Mouse (Mus musculus) ovary, postnatal 10 days (tissue): ENCODE data around the gene Pappa.

Experiments used
- DNase-seq: peaks from one replicate; pipeline ENCODE4 v3.0.0; 2022; ENCODE audit warnings: low spot score

The Pappa gene

DNA sequence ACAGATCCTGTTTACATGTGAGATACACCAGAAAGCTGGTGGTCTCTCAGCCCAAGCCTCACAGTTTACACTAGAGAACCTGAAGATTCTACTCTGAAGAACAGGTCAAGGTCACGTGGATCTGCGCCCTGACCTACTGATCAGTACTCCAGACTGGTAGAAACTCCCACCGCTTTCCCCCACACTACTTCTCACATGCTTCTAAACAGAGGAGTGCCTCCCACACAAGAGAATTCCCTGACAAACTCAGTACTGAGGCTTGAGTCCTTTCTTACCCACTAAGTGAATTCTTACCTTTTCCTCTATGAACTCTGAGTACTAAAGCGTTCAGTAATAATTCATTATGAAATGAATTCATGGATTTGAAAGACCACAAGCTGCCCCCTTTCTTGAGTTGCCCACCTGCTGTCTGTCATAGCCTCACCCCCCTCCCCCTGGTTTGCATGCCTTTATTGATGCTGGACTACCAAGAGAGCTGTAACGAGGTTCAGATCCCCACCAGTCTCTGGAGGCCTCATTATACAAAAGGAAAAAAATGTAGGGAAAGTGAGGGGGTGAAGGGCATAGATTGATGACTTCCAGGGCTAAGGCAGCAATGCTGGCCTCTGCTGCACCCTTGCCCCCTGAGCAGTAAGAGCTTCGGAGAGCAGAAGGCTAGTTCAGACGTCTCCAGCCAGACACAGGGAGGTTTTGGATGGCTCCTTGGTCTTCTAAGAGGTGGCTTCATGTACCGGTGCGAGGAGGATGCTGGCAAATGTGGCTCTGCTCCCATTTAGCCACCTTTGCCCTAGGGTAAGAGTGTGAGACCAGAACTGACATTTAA, 204.7 kb downstream of the Pappa start:
- no peak for DNase-seq

DNA sequence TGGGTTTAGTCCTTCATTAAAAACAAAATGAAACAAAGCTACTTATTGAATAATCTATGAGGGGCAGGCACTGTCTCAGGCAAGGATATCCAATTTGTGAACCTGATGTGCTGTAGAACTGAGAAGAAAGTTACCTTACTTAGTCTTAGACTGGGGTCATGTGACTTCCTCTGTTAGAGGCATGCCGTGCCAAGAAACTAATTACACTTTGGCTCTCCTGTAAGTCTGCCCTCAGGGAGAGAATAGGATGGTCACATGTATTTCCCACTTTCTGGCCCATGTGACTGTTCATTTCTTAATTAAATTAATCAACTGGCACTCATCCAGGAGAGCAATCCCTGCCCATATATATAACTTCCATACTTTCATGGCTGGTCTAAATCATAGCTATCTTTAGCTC, 209.7 kb downstream of the Pappa start:
- no peak for DNase-seq

DNA sequence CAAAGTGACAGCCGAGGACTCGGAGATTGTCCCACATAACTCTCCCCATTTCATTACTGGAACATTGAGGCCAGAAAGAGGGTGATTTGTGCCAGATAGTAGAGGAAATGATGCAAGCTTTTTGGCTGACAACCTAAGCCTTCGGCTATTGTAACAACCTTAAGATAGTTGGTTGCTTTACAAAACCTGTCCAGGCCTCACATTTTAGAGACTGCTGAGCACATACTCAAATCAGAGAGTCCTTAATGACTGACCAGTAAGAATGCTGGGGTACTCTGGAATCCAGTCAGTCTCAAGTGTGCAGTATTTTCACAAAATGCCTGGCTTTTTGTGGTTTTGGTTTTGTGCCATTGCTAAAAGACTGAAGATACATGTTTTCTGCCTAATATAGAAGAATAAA, 217.8 kb downstream of the Pappa start:
- no peak for DNase-seq

DNA sequence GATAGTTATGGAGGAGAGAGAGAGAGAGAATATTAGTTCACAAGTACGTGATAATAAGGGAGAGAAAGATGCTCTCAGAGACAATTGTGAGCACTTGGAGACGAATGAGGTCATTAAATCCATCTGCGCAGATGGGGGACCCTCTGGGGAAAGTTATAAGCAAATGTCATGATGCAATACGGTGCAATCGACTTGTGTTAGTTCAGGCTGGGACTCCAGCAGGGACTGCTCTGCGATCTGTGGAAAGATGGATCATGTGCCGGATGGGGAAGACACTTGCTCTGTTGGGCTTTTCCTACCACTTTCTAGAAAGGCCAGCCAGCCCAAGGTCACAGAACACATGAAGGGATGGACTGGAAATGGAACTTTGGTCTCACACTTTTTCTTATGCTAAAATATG, 226.5 kb downstream of the Pappa start:
- DNase-seq: no peak

DNA sequence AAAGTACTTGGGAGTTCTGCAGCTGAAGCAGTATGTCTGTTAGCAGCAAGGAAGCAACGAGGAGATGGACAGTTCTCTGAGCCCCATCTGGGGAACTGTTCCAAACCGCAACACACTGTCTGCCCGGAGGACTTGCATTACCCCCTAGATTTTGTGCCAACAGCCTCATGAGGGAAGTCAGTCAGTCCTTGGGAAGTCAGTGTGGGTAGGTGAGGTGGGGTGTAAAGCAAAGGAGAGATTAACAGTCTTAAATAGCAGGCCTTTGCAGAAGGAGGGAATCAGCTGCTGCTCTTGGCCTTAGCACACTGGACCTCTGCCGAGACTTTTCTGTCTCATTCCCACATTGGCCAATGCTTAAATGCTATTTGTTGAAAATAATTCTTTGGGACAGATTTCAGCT, 230.6 kb downstream of the Pappa start:
- DNase-seq: peak; percentile 2

DNA sequence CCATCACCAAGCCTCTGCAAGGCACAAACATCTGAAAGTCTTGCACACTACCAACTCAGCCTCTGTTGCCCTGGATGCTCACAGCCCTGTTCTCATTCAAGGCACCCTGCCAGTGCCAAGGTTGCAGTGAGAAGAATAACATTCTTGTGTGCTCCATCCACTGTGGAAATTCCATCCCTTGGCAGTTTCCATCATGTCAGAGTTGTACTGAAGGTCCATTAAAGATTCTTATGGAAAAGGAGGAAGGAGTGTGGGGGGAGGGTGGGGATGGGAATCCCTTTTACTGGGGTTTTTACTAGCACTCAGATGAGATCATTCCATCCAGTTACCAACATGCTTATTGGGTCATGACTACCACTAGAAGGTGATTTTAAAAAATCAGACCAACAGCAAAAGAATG, 243.2 kb downstream of the Pappa start:
- DNase-seq: no peak

DNA sequence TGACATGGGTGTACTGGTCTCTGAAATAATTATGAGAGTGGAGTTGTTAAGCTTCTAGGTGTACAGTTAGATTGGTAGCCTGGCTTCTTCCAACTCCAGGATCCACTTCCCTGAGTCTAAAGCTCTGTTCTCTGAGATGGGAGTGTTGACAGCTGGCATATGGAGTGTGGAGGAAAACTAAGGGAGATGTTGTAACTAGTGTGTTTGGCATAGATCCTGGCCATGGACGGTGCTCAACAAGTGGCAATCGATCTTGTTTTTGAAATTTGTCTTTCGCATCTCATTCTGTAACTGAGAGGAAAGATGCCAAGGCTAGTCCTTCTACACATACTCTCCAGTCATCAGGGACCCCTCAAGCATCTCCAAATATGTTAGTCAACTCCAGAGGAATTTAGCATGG, 248.8 kb downstream of the Pappa start:
- no peak for DNase-seq

DNA sequence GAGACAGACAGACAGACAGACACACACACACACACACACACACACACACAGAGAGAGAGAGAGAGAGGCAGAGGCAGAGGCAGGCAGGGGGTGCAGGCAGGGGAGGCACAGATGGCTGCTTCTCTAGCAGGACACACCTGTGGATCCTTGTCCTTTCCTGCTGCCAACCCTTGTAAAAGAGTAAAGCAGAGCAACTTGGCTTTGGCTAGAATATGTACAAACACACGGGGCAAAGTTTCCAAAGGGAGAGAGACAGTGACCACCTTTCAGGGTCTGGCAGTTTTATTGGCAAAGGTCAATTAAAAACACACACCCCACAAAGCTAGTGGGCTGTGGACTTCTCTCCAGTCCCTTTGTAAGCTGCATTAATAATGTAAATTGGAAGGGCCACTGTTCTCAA, 249.9 kb downstream of the Pappa start:
- no peak for DNase-seq

DNA sequence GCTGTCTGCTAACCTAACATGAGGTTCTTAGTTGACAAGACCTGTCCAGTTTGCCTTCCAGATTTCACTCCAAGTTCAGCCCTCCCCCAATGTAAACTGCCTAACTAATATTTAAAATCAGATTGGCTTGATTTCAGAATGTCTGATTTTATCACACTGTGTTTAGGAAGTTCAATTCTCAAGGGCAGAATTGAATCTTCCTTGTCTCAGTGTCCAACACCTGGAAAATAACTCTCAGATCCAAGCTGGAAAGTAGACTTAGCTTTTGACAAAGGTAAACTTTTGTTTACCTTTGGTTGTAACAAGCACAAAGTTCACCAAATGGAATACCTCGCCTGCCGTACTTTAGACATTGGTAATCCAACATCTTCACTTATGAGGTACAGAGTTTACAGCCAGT, 252.6 kb downstream of the Pappa start:
- no peak for DNase-seq

DNA sequence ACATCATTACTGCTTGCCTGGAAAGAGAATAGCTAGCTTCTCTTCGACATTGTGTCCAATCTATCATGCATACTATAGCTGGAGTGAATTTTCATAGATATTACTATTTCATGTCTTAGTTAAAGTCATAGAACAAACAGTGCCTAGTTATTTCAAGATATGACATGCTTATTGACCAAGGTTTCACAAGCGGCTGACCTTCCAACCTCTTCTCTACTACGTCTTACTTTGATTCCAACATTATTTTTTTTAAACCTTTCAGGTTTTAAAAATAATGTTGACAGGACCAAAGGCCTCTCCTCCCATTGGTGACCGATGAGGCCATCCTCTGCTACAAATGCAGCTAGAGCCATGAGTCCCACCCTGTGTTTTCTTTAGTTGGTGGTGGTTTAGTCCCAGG, 255.5 kb downstream of the Pappa start:
- DNase-seq: no peak

DNA sequence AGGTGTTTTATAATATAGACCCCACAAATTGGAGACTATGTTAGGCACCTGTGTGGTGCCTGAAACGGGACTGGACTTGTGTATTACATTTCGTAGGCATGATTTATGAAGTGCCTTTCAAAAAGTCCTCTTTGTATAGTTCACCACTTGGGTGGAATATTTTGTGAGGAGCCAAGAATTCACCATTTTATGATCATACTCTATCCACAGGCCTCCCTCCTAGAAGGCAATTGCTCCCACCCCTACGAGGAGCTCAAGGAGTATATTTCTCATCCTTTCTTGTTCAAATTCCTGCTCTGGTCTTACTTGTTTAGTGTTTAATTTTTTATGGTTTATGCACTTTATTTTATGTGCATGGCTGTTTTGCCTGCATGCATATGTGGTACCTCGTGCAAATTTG, 259.1 kb downstream of the Pappa start:
- DNase-seq: no peak

DNA sequence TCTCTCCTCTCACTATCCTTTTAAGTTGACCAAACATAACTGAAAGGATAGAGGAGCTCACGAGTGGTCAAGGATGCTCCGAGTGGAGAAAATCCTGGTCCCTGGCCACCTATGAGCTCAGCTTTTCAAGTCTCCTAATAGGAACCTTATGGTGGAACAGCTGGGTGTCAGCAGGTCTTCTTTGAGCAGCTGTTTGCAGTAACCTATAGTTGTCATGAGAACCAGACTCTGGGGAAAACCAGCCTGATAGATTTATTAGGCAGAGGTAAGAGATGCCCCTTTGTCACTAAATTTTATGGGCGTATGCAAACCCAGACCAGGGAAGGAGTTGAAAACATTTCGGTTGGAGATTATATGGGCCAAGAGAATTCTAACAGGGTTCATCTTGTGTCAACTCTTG, 267.0 kb downstream of the Pappa start:
- no peak for DNase-seq

DNA sequence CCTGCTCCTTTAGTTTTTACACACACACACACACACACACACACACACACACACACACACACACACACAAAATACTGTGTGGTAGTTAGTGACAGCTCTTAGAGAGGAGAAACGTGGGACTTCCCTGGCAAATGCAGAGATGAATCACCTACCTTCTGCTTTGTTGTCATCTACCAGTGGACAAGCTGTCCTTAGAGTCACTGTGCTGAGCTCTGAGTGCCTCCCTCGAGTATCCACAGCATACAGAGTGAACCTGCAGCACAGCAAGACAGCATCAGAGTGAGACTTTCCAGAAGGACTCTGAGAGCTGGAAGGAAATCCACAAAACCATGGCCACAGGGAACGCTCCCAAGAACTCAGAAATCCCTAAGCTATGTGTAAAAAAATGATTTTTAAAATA, 272.8 kb downstream of the Pappa start:
- DNase-seq: no peak

DNA sequence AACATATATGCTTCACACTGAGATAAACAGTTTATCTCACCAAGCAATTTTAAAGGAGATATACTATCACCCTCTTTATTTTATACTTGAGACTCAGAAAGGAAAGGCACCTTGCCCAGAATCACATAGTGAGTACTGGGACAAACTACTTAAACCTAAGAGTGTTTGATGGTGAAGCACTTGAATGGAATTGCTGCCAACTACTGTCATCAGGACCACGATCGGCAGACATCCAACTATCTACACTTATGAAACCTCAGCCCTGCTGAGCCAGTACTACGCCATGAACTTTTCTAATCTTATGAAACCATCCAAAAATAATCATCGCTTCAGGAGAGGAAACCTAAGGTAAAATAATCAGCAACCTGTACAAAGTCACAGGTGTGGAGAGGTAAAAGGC, 275.5 kb downstream of the Pappa start:
- no peak for DNase-seq

DNA sequence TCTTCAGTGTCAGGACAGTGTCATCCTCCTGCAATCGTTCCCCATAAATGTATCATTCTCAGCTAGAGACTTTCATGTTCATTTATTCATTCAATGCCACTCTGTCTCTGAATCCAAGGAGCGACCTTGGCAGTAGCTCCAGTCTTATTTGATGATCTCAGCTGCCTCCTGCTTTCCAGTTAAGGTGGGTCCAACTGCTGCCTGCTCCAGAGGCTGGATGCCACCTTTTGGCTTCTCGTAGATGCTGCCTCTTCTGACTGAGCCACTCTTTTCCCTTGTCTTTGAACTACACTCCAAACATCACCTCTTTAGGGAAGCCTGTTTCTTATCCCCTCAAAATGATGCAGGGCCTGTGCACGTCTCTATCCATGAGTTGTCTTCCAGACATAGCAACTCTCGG, 278.3 kb downstream of the Pappa start:
- DNase-seq: no peak

DNA sequence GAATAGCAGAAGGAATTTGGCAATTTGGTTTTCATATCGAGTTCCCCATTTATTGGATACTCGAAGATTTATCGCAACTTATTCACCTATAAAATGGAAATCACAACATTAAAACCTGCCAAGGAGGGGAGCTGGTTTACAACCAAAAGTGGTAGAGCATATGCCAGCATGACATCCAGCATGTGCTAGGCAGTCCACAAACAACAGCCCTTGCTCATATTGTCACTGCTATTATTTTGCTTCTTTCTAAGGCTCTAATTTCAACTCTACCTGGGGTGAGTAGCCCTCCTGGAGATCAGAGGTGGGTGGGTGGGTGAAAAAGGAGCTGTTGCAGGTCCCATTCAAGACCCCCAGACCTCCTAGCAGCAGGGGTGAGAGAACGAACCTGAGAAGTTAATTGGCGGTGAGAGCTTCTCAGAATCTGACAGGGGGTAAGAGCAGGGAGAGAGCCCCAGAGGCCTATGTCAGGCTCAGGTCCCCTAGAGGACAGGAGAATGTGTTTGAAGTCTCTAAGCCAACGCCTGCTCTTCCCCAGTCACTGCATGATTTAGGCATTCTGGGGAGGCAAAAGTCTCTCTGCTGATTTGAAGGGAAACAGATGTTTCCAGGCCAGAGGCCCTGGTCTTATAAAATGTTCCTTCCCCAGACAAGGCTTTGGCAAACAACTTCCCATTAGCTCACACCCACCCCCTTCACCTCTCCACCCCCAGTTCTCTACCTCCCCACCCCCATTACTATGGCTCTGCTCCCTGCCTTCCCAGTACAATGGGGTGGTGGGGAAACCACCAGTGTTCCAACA, 279.1 kb downstream of the Pappa start:
- DNase-seq: no peak
